Mouse (Mus musculus): ENCODE results near the gene Fam178b.
"Not testable (repeated sequence)": the region's sequence is repeated elsewhere in the genome, so short reads cannot be mapped to it uniquely, and the experiment has no call there.

The Fam178b gene

GRCm38 (mm10) chr1:36672648-36673350 is 10.2 kb downstream of the Fam178b start:
- no peak for DNase-seq (ENCODE audit: low spot score in 2 of 2)

GRCm38 (mm10) chr1:36671260-36671659 is 11.7 kb downstream of the Fam178b start:
- DNase-seq (ENCODE audit: low spot score in 2 of 2): no peak

- no peak for DNase-seq (ENCODE audit: low spot score in 2 of 2)
Measured at GRCm38 (mm10) chr1:36670256-36670655, 12.7 kb downstream of the Fam178b start.

- not testable (repeated sequence) for DNase-seq (ENCODE audit: low spot score in 2 of 2)
Measured at GRCm38 (mm10) chr1:36668007-36668406, 15.0 kb downstream of the Fam178b start.

DNA sequence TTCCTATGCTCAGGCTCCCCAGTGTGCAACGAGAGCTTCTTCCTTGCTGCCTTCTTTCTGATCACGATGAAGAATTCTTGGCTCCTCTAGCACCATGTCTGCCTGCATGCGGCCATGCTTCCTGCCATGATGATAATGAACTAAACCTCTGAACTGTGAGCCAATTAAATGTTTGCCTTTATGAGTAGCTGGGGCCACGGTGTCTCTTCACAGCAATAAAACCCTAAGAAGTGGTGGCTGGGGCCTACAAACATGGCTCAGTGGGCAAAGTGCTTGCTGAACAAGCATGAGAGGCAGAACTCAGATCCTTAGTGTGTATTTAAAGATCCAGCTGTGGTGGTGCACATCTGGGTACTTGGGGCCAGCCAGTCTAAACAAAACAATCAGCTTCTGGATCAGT is 17.0 kb downstream of the Fam178b start:
- DNase-seq (ENCODE audit: low spot score in 2 of 2): no peak

- no peak for DNase-seq (ENCODE audit: low spot score in 2 of 2)
Measured at GRCm38 (mm10) chr1:36665165-36665723, 17.7 kb downstream of the Fam178b start.

DNA sequence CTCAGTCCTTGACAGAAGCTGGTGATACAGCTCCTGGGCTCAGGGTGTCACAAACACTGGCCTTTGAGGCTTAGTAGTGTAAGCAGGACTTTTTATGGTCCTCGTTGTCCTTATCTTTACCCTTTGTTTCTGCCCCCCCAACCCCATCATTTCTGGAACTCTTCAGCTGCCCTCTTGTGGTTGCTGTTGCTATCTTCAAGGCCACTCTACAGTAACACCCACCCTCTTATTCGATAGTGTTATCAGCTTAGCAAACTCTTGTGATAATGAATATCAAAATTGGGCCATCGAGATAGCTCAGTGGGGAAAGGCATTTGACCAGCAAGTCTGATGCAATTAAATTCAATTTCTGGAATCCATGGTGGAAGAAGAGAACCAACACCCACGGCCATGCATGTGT is 18.5 kb downstream of the Fam178b start:
- DNase-seq (ENCODE audit: low spot score in 2 of 2): no peak

DNA sequence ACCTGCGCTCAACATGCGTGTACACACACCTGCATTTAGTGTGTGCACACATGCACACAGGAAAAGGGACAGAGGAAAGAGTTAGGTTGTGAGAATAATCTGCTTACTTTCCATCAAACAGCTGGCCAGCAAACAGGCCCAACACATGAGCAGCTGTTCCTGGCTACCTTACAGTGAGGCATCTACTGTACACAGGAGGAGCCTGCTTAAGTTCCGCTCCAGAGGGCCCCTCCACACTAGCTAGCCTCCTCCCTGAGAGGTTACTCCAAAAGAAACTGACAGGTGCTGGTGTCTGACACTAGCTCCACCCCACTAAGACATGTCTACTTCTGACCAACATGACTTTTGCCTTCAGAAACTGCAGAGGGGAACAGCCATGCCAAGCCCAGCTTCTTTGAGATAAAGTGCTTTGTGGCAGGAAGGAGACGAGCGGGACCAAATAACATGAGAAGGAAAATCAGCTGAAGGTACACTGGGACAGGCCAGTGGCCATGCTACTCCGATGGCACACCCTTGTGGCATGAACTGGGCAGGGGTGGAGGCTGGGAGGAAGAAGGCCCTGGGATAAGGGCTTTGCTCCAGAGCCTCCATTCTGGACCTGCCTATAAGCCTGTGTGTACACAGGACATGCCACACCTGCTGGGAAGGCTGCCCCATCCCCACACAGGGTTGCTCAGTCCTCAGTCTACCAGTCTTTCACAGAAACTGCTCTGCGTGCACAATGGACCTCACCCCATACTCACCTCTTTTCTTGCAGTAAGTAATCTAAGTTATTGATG is 24.2 kb downstream of the Fam178b start:
- no peak for DNase-seq (ENCODE audit: low spot score in 2 of 2)

DNA sequence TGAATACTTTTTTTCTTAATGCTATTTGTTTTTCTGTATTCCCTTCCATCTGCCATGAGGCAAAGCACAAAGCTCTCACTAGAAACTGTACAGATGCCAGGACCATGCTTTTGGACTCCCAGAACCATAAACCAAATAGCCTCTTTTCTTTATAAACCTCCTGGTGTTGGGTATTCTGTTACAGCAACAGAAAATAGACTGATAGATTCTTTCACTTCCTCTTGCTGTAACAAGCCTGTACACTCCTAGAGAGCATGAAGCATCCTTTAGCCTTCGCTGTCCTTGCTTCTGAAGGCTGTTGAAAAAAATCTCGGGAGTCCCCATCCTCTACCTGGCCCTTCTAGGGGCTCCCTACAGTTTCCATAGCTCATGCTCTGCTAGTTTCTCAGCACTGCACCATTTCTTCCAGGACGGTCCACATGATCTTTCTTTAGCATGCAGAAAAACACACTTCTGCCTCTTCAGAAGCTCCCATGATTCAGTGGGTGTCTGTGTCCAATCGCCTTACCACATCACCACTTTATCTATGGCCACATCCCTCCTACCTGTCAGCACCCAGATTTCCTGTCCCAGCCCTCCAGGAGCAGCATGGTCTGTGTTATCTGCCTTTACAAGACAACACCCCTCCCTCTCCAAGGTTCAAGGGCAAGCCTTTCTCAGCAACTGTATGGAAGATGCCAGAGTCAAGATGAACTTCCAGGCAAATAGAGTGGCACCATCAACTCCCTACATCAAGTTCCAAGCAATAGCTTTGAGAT is 25.1 kb downstream of the Fam178b start:
- DNase-seq (ENCODE audit: low spot score in 2 of 2): no peak

DNA sequence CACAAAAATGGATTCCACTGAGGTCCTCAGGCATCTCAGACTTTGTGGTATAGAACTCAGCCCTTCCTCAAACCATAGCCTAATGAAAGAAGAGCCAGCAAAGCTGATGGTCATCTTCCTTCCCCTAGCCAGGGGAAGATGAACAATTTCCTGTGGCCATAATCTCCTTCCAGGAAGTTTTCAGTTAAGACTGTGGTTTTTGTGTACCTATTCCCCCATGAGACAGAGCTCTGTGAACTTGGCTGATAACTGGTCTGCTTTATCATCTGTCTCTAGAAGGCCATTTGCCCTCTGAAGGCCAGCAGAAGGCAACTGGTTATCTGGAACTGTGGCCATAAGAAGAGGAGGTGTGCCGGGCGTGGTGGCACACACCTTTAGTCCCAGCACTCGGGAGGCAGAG is 26.8 kb downstream of the Fam178b start:
- no peak for DNase-seq (ENCODE audit: low spot score in 2 of 2)

DNA sequence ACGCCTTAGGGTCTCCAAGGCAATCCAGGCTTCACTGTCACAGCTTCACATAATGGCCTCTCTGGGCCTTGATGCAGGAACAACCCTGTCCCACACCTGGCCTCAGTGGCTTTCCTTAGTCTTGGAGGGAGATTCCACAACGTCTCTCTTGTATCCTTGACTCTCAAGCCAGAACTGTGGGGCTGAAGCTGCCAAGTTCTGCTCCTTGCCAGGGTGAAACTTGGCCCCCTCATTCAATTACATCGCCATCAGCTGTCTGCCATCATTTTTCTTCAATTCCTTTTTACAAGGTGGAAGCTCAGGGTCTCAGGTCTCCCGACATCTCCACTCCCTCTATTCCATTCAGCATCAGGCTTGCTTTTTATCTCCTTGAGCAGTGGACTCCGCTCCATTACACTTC is 27.9 kb downstream of the Fam178b start:
- no peak for DNase-seq (ENCODE audit: low spot score in 2 of 2)

- no peak for DNase-seq (ENCODE audit: low spot score in 2 of 2)
Measured at GRCm38 (mm10) chr1:36647631-36648030, 35.4 kb downstream of the Fam178b start.

- no peak for DNase-seq (ENCODE audit: low spot score in 2 of 2)
Measured at GRCm38 (mm10) chr1:36646285-36646684, 36.7 kb downstream of the Fam178b start.

DNA sequence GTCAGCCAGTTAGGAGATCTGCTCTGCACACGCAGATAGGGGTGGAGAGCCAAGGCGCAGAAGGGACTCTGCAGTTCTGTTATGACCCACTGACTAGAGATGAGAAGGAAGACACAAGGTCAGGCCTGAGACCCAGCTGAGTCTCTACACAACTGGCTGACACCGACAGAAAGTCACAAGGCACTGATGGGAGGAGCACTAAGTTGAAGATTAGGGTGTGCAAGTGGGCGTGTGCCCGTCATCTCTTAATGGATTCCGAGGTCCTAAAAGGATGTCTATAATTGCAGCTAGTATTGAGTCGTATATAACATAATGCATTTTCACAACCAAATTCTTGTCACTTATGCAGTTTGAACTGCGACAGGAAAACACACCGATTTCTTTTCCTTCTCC is 38.4 kb downstream of the Fam178b start:
- DNase-seq (ENCODE audit: low spot score in 2 of 2): no peak

- DNase-seq (ENCODE audit: low spot score in 2 of 2): no peak
Measured at GRCm38 (mm10) chr1:36643957-36644614, 38.9 kb downstream of the Fam178b start.

DNA sequence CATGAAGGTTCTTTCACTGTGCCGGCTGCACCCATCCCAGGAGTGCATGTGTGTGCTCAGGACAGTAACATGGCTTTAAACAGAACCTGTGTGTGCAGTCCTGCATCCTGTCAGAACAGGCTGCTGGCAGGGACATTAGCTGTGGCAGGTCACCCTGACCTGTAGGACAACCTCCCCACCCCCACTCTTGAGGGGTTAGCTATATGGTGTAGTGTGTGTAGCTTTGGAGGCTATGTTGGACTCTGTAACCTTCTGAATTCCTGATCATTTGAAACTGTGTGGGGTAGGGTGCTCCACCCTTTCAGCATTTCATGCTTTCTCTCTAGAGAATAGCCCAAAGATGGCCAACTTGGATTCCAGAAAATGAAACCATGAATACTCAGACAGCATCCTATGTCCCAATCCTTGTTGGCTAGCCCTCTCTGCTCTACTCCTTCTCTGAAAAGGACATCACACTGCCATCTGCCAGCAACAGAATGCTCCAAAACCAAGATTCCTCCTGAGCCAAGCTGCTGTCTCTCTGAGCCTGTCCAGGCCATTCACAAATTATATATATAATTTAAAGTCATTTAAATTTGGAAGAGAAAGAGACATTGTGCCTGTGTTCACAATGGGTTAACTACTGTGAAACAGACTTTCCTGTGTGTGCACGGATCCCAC is 47.0 kb downstream of the Fam178b start:
- DNase-seq (ENCODE audit: low spot score in 2 of 2): no peak

DNA sequence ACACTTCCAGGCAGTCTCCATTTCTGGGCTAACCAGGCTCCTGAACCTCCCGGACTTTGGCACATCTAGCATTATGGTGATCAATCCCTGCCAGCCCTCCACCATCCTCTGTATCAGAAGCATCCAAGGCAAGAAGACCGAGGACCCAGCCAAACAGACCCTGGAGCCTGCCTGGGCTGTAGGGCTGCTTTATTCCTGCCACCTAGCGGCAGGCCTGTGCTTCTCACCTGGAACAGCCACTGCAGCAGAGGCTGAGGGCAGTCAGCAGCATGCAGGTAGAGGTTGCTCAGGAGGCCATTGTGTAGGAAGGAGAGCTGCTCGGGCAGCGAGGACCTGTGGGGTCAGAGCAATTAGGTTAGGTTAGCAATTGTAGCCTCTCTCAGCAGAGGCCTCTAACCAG is 48.0 kb downstream of the Fam178b start:
- peak; percentile 30 to 56 for DNase-seq (ENCODE audit: low spot score in 2 of 2)

GRCm38 (mm10) chr1:36633920-36634319 is 49.1 kb downstream of the Fam178b start:
- no peak for DNase-seq (ENCODE audit: low spot score in 2 of 2)

DNA sequence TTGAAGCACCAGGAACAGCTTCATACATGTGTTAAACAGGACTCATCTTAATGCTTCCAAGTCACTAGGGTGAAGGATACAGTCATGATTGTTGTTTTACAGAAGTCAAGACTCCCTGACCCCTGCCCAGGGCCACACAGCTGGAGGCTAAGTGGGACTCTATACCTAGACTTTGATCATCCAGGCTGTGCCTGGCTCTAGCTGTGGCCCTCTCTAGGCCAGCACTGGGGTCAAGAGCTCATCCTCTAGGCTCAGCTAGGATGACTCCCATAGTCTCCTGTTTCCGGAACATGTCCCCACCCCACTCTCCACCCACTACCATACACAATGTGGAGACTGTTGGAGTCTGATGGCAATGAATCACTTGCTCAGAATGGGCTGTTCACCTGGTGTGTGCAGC is 50.1 kb downstream of the Fam178b start:
- no peak for DNase-seq (ENCODE audit: low spot score in 2 of 2)

DNA sequence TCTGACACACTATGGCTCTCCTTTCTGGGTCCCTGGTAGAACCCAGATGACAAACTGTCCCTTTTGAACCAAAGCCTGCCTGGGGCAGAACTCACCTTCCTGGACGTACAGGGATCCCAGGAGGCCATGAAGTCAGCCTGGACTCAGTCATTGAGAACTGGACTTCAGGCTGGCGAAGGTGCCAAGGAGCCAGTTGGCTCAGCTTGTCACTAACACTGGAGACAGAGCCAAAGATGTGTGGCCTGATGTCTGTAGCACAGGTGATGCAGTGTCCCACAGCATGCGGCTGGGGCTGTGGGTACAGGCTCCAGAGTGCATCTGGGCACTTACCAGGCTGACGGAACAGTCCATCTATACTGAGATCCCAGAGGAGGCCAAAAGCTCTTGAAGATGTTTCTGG is 50.9 kb downstream of the Fam178b start:
- no peak for DNase-seq (ENCODE audit: low spot score in 2 of 2)

DNA sequence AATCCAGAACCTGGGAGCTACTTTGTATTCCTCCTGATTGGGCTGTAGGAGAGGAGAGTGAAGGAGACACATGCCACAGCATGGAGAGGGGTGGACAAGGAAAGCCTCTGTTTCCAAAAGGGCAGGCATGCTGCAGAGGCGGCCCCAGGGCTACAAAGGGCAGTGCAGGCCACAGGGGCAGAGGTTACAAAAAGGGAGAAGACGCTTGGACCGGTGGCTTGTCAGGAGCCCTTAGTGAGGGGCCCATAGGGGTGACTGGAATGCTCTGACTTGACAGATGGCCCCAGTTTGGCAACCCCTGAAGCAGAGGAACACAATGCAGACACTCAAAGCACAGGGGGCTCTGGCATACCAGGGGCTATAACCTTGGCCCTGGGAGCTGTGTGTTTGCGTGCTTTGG is 51.6 kb downstream of the Fam178b start:
- no peak for DNase-seq (ENCODE audit: low spot score in 2 of 2)
